Mouse (Mus musculus) lung, embryonic 16.5 days (tissue): ENCODE measurements around the gene Hoxd11. TPM values are rescaled to one million over a fixed set of nuclear protein-coding genes. Genes with fewer than 3 reads are reported as not detected.
A peak's percentile ranks its signal among the peaks of the same experiment; 100 is the strongest.

Experiments used
- ATAC-seq: fragments of 200-750 bp; cut with Nextera tagmentation; 2 replicates; pipeline ENCODE4 v1.8.0; 2017; ENCODE audit warnings: low read depth, mild to moderate bottlenecking, moderate library complexity
- H3K27ac ChIP-seq: fragments of 300-500 bp; sonication (generic); 2 replicates; pipeline ENCODE4 v1.5.1; 2014; ENCODE audit warnings: mild to moderate bottlenecking, control low read depth, low read length
- H3K27me3 ChIP-seq: fragments of 300-500 bp; sonication (generic); 2 replicates; pipeline ENCODE4 v1.6.1; 2014; ENCODE audit warnings: low read depth, low read length, mixed read lengths; ENCODE audit not compliant: control insufficient read depth, insufficient read depth
- H3K36me3 ChIP-seq: fragments of 300-500 bp; sonication (generic); 2 replicates; pipeline ENCODE4 v1.6.1; 2014; ENCODE audit warnings: low read length; ENCODE audit not compliant: control insufficient read depth, insufficient read depth
- H3K4me1 ChIP-seq: fragments of 300-500 bp; sonication (generic); replicated peaks from 2 replicates; pipeline ENCODE4 v1.6.1; 2014; ENCODE audit warnings: low read length, mixed read lengths; ENCODE audit not compliant: control insufficient read depth, insufficient read depth
- H3K4me2 ChIP-seq: fragments of 300-500 bp; sonication (generic); 2 replicates; pipeline ENCODE4 v1.6.1; 2014; ENCODE audit warnings: low read depth, low read length, control low read depth
- H3K4me3 ChIP-seq: fragments of 300-500 bp; sonication (generic); 2 replicates; pipeline ENCODE4 v1.5.1; 2014; ENCODE audit warnings: mild to moderate bottlenecking, low read length, control low read depth
- H3K9ac ChIP-seq: fragments of 300-500 bp; sonication (generic); 2 replicates; pipeline ENCODE4 v1.6.1; 2014; ENCODE audit warnings: low read length, control low read depth
- H3K9me3 ChIP-seq: fragments of 300-500 bp; sonication (generic); 2 replicates; pipeline ENCODE4 v1.6.1; 2016; ENCODE audit warnings: low read length; ENCODE audit not compliant: control insufficient read depth
- WGBS: fragments of 180-500 bp; shearing (Covaris S2); extraction: QIAGEN DNeasy Blood & Tissue Kit; methylation state at CpG from one replicate; pipeline ENCODE4 v1.1.7; 2014; 5-methylcytosine and 5-hydroxymethylcytosine counted together
- polyA plus RNA-seq: library from polyadenylated mRNA; unstranded; fragments of >200 nt; fragmentation: Nextera tagmentation; extraction: Ambion mirVana; gene quantifications from 2 replicates; pipeline ENCODE4 v1.2.1, GENCODE M21; 2015

Gene Hoxd11
- polyA plus RNA-seq, 1 experiment from 2014 or later, result not detected

DNA sequence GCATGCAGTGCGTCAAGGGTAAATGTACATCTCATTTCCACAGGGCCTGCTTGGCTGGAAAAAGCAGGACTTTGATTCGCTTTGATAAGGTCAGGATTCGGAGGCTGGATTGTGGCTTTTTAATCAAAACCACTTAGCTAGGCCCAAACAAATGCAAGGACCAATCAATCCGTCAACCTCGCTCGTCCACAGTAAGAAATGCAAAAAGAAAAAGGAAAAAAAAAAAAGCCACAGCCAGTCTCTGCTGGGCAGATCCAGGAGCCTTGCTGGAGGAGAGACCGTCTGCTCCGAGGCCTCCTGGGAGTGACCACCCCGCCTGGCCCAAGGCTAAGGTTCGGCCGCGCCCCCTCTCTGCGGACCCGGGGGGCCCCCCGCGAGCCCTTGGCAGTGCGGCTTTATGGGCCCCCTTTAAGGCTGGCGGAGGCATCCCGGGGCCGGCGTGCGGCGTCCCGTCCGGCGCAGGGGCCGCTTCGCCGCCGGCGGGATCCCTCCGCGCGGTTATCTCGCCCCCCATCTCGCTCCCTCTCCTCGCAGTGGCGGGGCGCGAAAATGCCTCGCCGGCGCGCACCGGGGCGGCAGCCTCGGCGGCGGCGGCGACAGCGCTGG, 25.1 kb downstream of the Hoxd11 start, which contains the start of gene Hoxd8:
Hoxd8 (plus strand) TSS at position 223 of the 606 bp plus-strand sequence.
- H3K36me3 ChIP-seq, result no peaks in the 10 kb centered on the region
- H3K4me1 ChIP-seq, result peaks cover 10% of the 10 kb centered on the region
- ATAC-seq, result peak; percentile 44
- H3K9me3 ChIP-seq, result no peaks in the 10 kb centered on the region
- H3K4me2 ChIP-seq, result peak within 1 kb of the TSS; percentile 81
- H3K9ac ChIP-seq, result peak within 1 kb of the TSS; percentile 20; the same call in 1 of the 2 replicates
- H3K27ac ChIP-seq, result no peak within 1 kb of the TSS
- H3K27me3 ChIP-seq, result peaks cover 95% of the 10 kb centered on the region
- peak within 1 kb of the TSS; percentile 50 for H3K4me3 ChIP-seq
- 2% methylated on average over 41 of the region's 52 CpGs for WGBS

GRCm38 (mm10) chr2:74704999-74705466, 25.7 kb downstream of the Hoxd11 start:
- Histone ChIP-seq H3K9ac (peak overlapping the region; percentile 20; the same call in 1 of the 2 replicates), H3K4me1 (peaks cover 10% of the 10 kb centered on the region), H3K4me3 (peak overlapping the region; percentile 50), H3K27ac (no peak overlapping the region), H3K9me3 (no peaks in the 10 kb centered on the region), H3K4me2 (peak overlapping the region; percentile 81), H3K36me3 (no peaks in the 10 kb centered on the region), H3K27me3 (peaks cover 95% of the 10 kb centered on the region)
- peak; percentile 47 for ATAC-seq
- under 1% methylated on average over 21 of the region's 66 CpGs for WGBS

DNA sequence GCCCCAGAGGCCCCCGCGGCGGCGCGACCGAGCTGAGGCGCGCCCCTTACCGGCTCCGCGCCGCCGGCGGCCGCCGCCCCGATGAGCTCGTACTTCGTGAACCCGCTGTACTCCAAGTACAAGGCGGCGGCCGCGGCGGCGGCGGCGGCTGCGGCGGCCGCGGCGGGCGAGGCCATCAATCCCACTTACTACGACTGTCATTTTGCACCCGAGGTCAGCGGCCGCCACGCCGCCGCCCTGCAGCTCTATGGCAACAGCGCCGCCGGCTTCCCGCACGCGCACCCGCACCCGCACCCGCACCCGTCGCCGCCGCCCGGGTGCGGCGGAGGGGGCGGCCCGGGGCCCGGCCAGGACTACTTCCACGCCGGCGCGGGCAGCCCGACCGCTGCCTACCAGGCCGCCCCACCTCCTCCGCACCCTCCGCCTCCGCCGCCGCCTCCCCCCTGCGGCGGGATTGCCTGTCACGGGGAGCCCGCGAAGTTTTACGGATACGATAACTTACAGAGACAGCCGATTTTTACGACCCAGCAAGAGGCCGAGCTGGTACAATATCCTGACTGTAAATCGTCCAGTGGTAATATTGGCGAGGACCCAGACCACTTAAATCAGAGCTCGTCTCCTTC, 26.2 kb downstream of the Hoxd11 start:
- ATAC-seq, result peak; percentile 38
- peak overlapping the region; percentile 50 for H3K4me3 ChIP-seq
- no peaks in the 10 kb centered on the region for H3K36me3 ChIP-seq
- H3K9ac ChIP-seq, result 0 out of 2 replicates have a peak overlapping the region, but pooled peaks have one; percentile 20
- no peak overlapping the region for H3K27ac ChIP-seq
- no peaks in the 10 kb centered on the region for H3K9me3 ChIP-seq
- peaks cover 10% of the 10 kb centered on the region for H3K4me1 ChIP-seq
- peak overlapping the region; percentile 81 for H3K4me2 ChIP-seq
- peaks cover 95% of the 10 kb centered on the region for H3K27me3 ChIP-seq
- under 1% methylated on average over 54 of the region's 85 CpGs for WGBS

GRCm38 (mm10) chr2:74706393-74706960, 27.1 kb downstream of the Hoxd11 start:
- ATAC-seq, result no peak
- WGBS, result 2% methylated on average over 13 of the region's 13 CpGs
- H3K4me2 ChIP-seq, result no peak overlapping the region

GRCm38 (mm10) chr2:74707599-74707998, 28.2 kb downstream of the Hoxd11 start:
- no peak overlapping the region for H3K27ac ChIP-seq
- whole genome bisulfite sequencing, result 9% methylated on average over 7 of the region's 7 CpGs
- no peak overlapping the region for H3K9ac ChIP-seq
- H3K9me3 ChIP-seq, result no peaks in the 10 kb centered on the region
- H3K4me3 ChIP-seq, result no peak overlapping the region
- H3K4me2 ChIP-seq, result no peak overlapping the region
- H3K36me3 ChIP-seq, result no peaks in the 10 kb centered on the region
- peaks cover 95% of the 10 kb centered on the region for H3K27me3 ChIP-seq
- ATAC-seq, result no peak
- peaks cover 13% of the 10 kb centered on the region for H3K4me1 ChIP-seq

More at GRCm38 (mm10) chr2:74706393-74706960, 27.1 kb downstream of the Hoxd11 start:
- H3K27ac ChIP-seq, result no peak overlapping the region
- no peaks in the 10 kb centered on the region for H3K36me3 ChIP-seq
- H3K9me3 ChIP-seq, result no peaks in the 10 kb centered on the region
- H3K4me3 ChIP-seq, result no peak overlapping the region
- no peak overlapping the region for H3K9ac ChIP-seq
- peaks cover 93% of the 10 kb centered on the region for H3K27me3 ChIP-seq
- H3K4me1 ChIP-seq, result peaks cover 10% of the 10 kb centered on the region

- no peak overlapping the region for H3K4me3 ChIP-seq
- no peak overlapping the region for H3K27ac ChIP-seq
- WGBS, result 12% methylated on average over 4 of the region's 4 CpGs
- ATAC-seq, result no peak
- no peaks in the 10 kb centered on the region for H3K9me3 ChIP-seq
- no peak overlapping the region for H3K9ac ChIP-seq
- H3K4me2 ChIP-seq, result no peak overlapping the region
- no peaks in the 10 kb centered on the region for H3K36me3 ChIP-seq
- peaks cover 94% of the 10 kb centered on the region for H3K27me3 ChIP-seq
- peaks cover 13% of the 10 kb centered on the region for H3K4me1 ChIP-seq
These were observed 29.3 kb downstream of the Hoxd11 start for GRCm38 (mm10) chr2:74708676-74709075.

DNA sequence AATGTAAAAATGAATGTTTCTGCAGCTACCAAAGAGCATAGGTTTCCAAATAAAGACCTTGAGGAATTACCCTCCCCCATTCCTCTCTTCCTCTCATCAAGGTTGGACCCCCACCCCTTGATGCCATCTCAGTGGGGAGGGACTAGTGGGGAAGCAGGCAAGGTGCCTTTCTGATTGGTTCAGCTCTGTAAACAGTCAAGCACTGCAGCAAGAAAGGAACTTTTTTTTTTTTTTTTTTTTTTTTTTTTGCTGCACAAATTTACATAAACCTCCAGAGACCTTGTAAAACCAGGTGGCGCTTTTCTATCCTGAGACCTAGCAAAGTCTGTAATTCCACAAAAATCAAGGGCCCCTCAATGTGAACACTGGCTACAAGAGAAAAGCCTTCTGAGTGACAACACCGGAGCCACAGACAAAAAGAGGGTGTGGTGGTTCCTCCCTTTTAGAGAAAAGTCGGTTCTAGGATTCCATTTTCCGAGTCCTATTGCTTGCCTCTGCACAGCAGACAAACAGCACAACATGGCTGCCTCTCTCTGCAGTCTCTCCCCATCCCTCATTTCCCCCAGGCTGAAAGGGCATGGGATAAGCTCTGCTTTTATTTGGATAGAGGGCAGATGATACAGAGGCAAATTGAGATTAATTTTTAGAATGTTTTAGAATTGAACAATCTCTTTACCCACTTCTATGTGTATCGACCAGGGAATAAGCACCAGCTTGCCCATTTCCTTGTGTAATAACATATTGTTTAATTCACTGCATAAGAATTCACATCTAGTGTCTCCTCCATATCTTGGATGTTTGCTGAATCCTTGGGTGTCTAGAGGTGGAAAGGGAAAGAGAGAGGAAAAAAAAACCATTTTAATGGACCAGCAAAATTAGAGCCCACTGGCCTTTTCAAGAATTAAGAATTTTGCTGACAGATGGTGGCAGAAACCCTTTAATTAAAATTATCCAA, 30.4 kb downstream of the Hoxd11 start:
- WGBS, result 5% methylated on average over 5 of the region's 5 CpGs
- H3K9ac ChIP-seq, result no peak overlapping the region
- no peak overlapping the region for H3K4me3 ChIP-seq
- H3K4me2 ChIP-seq, result no peak overlapping the region
- no peak overlapping the region for H3K27ac ChIP-seq
- no peak for ATAC-seq
- H3K27me3 ChIP-seq, result peaks cover 94% of the 10 kb centered on the region
- peaks cover 13% of the 10 kb centered on the region for H3K4me1 ChIP-seq
- no peaks in the 10 kb centered on the region for H3K36me3 ChIP-seq
- no peaks in the 10 kb centered on the region for H3K9me3 ChIP-seq

- WGBS, result under 1% methylated on average over 16 of the region's 16 CpGs
- Histone ChIP-seq H3K27ac (no peak overlapping the region), H3K36me3 (no peaks in the 10 kb centered on the region), H3K9ac (no peak overlapping the region), H3K4me1 (peaks cover 5% of the 10 kb centered on the region; the same call in 1 of the 2 replicates), H3K4me3 (no peak overlapping the region), H3K4me2 (no peak overlapping the region), H3K9me3 (no peaks in the 10 kb centered on the region), H3K27me3 (peaks cover 94% of the 10 kb centered on the region)
- ATAC-seq, result no peak
These were observed 31.7 kb downstream of the Hoxd11 start for GRCm38 (mm10) chr2:74710929-74711543.
